Mouse (Mus musculus): ENCODE measurements at regions not wholly inside any gene's neighbourhood (a gene's known extent, or its start where the extent isn't known, plus 50 kb on each side); places are given as distances from the start of the nearest gene placed in this dataset.

DNA sequence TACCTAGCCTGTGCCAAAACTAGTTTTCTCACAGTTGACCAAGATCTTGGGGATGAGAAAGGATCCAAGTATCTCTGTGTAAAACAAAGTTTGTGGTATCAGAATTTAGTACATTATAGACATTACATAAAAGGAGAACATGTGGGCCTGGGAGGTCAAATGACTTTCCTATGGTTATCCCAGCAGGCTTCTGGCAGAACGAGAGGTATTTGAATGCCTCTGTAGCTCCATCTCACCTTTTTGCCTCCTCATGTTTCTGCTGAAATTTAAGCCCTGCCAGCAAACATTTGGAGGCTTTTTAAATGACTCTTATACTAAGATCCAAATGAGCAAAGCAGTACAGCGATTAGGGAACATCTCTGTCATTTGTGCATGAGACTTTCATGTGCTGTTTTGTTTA lies 167.8 kb downstream of the Tex13c3 start:
- no peak for TF ChIP-seq CTCF (IDR thresholded peaks at IDR 0.05; ENCODE audit: extremely low read depth, insufficient read depth, low read length)
- TF ChIP-seq POLR2A (IDR thresholded peaks at IDR 0.05; ENCODE audit: extremely low read depth, insufficient read depth, low read length), result no peak

Measured in cortical plate, adult 2 months (tissue).